Mouse (Mus musculus): Measurements from ENCODE around the gene Iqch. TPM values are rescaled to one million over a fixed set of nuclear protein-coding genes. Genes with fewer than 3 reads are reported as not detected.

Iqch gene
- polyA plus RNA-seq, 2 experiments = 0.05 to 0.11 TPM

- WGBS = 88% methylated on average over 5 of the region's 5 CpGs
- Histone ChIP-seq H3K27ac (replicated peaks; ENCODE audit: low read depth, low read length) (no peak overlapping the region), H3K27me3 (ENCODE audit: control insufficient read depth, insufficient read depth, low read length) (no peaks in the 10 kb centered on the region), H3K4me3 (replicated peaks; ENCODE audit: low read length) (no peak overlapping the region), H3K4me2 (replicated peaks; ENCODE audit: low read depth, low read length, severe bottlenecking) (no peak overlapping the region), H3K9me3 (ENCODE audit: control insufficient read depth, low read length) (no peaks in the 10 kb centered on the region), H3K36me3 (ENCODE audit: control insufficient read depth, insufficient read depth, low read length) (no peaks in the 10 kb centered on the region), H3K4me1 (ENCODE audit: control insufficient read depth, insufficient read depth, low read length) (no peaks in the 10 kb centered on the region), H3K9ac (ENCODE audit: low read depth, low read length, severe bottlenecking) (no peak overlapping the region)
- no peak for TF ChIP-seq POLR2A (IDR thresholded peaks at IDR 0.05; ENCODE audit: borderline replicate concordance, extremely low read depth, insufficient read depth, insufficient read length)
- no peak for DNase-seq (ENCODE audit: low spot score)
- no peak for ATAC-seq (ENCODE audit: low FRiP score, low read depth)
Measured at GRCm38 (mm10) chr9:63548966-63549365, 53.3 kb downstream of the Iqch start.

- DNase-seq (ENCODE audit: low spot score) (no peak), ATAC-seq (ENCODE audit: low FRiP score, low read depth) (no peak)
- Histone ChIP-seq H3K9me3 (ENCODE audit: control insufficient read depth, low read length) (no peaks in the 10 kb centered on the region), H3K27ac (replicated peaks; ENCODE audit: low read depth, low read length) (no peak overlapping the region), H3K27me3 (ENCODE audit: control insufficient read depth, insufficient read depth, low read length) (no peaks in the 10 kb centered on the region), H3K36me3 (ENCODE audit: control insufficient read depth, insufficient read depth, low read length) (no peaks in the 10 kb centered on the region), H3K4me1 (ENCODE audit: control insufficient read depth, insufficient read depth, low read length) (no peaks in the 10 kb centered on the region), H3K4me3 (replicated peaks; ENCODE audit: low read length) (no peak overlapping the region), H3K9ac (ENCODE audit: low read depth, low read length, severe bottlenecking) (no peak overlapping the region), H3K4me2 (replicated peaks; ENCODE audit: low read depth, low read length, severe bottlenecking) (no peak overlapping the region)
- TF ChIP-seq POLR2A (IDR thresholded peaks at IDR 0.05; ENCODE audit: borderline replicate concordance, extremely low read depth, insufficient read depth, insufficient read length) = no peak
- WGBS = 66% methylated on average over 7 of the region's 7 CpGs
Measured at GRCm38 (mm10) chr9:63541926-63542325, 60.4 kb downstream of the Iqch start.

- TF ChIP-seq POLR2A (IDR thresholded peaks at IDR 0.05; ENCODE audit: borderline replicate concordance, extremely low read depth, insufficient read depth, insufficient read length) = no peak
- ATAC-seq (ENCODE audit: low FRiP score, low read depth) (no peak), DNase-seq (ENCODE audit: low spot score) (no peak)
- H3K9ac ChIP-seq (ENCODE audit: low read depth, low read length, severe bottlenecking) = no peak overlapping the region
- no peak overlapping the region for H3K27ac ChIP-seq (replicated peaks; ENCODE audit: low read depth, low read length)
- no peaks in the 10 kb centered on the region for H3K4me1 ChIP-seq (ENCODE audit: control insufficient read depth, insufficient read depth, low read length)
- no peak overlapping the region for H3K4me2 ChIP-seq (replicated peaks; ENCODE audit: low read depth, low read length, severe bottlenecking)
- no peaks in the 10 kb centered on the region for H3K36me3 ChIP-seq (ENCODE audit: control insufficient read depth, insufficient read depth, low read length)
- 85% methylated on average over 7 of the region's 7 CpGs for WGBS
- no peaks in the 10 kb centered on the region for H3K27me3 ChIP-seq (ENCODE audit: control insufficient read depth, insufficient read depth, low read length)
- no peaks in the 10 kb centered on the region for H3K9me3 ChIP-seq (ENCODE audit: control insufficient read depth, low read length)
- H3K4me3 ChIP-seq (replicated peaks; ENCODE audit: low read length) = no peak overlapping the region
Measured at GRCm38 (mm10) chr9:63541301-63541700, 61.0 kb downstream of the Iqch start.

GRCm38 (mm10) chr9:63537489-63537888 lies 64.8 kb downstream of the Iqch start:
- H3K9ac ChIP-seq (ENCODE audit: low read depth, low read length, severe bottlenecking) = no peak overlapping the region
- no peaks in the 10 kb centered on the region for H3K36me3 ChIP-seq (ENCODE audit: control insufficient read depth, insufficient read depth, low read length)
- H3K4me1 ChIP-seq (ENCODE audit: control insufficient read depth, insufficient read depth, low read length) = peaks cover 5% of the 10 kb centered on the region
- no peak overlapping the region for H3K4me2 ChIP-seq (replicated peaks; ENCODE audit: low read depth, low read length, severe bottlenecking)
- no peak for TF ChIP-seq POLR2A (IDR thresholded peaks at IDR 0.05; ENCODE audit: borderline replicate concordance, extremely low read depth, insufficient read depth, insufficient read length)
- WGBS = 88% methylated on average over 4 of the region's 4 CpGs
- no peaks in the 10 kb centered on the region for H3K9me3 ChIP-seq (ENCODE audit: control insufficient read depth, low read length)
- no peak overlapping the region for H3K27ac ChIP-seq (replicated peaks; ENCODE audit: low read depth, low read length)
- ATAC-seq (ENCODE audit: low FRiP score, low read depth) (no peak), DNase-seq (ENCODE audit: low spot score) (no peak)
- no peak overlapping the region for H3K4me3 ChIP-seq (replicated peaks; ENCODE audit: low read length)
- H3K27me3 ChIP-seq (ENCODE audit: control insufficient read depth, insufficient read depth, low read length) = no peaks in the 10 kb centered on the region

- ATAC-seq (ENCODE audit: low FRiP score, low read depth) (0 out of 2 replicates have a peak, but pooled peaks have one; percentile 55), DNase-seq (ENCODE audit: low spot score) (peak; percentile 47)
- Histone ChIP-seq H3K4me1 (ENCODE audit: control insufficient read depth, insufficient read depth, low read length) (peaks cover 5% of the 10 kb centered on the region), H3K4me2 (replicated peaks; ENCODE audit: low read depth, low read length, severe bottlenecking) (no peak overlapping the region), H3K9ac (ENCODE audit: low read depth, low read length, severe bottlenecking) (no peak overlapping the region), H3K27ac (replicated peaks; ENCODE audit: low read depth, low read length) (no peak overlapping the region), H3K9me3 (ENCODE audit: control insufficient read depth, low read length) (no peaks in the 10 kb centered on the region), H3K4me3 (replicated peaks; ENCODE audit: low read length) (no peak overlapping the region), H3K27me3 (ENCODE audit: control insufficient read depth, insufficient read depth, low read length) (no peaks in the 10 kb centered on the region), H3K36me3 (ENCODE audit: control insufficient read depth, insufficient read depth, low read length) (no peaks in the 10 kb centered on the region)
- no peak for TF ChIP-seq POLR2A (IDR thresholded peaks at IDR 0.05; ENCODE audit: borderline replicate concordance, extremely low read depth, insufficient read depth, insufficient read length)
- WGBS = 48% methylated on average over 6 of the region's 6 CpGs
Measured at GRCm38 (mm10) chr9:63535042-63535441, 67.3 kb downstream of the Iqch start.

GRCm38 (mm10) chr9:63534371-63534780 lies 67.9 kb downstream of the Iqch start:
- no peak overlapping the region for H3K4me2 ChIP-seq (replicated peaks; ENCODE audit: low read depth, low read length, severe bottlenecking)
- no peaks in the 10 kb centered on the region for H3K27me3 ChIP-seq (ENCODE audit: control insufficient read depth, insufficient read depth, low read length)
- H3K4me1 ChIP-seq (ENCODE audit: control insufficient read depth, insufficient read depth, low read length) = peaks cover 5% of the 10 kb centered on the region
- 19% methylated on average over 7 of the region's 7 CpGs for WGBS
- ATAC-seq (ENCODE audit: low FRiP score, low read depth) (no peak), DNase-seq (ENCODE audit: low spot score) (no peak)
- H3K9ac ChIP-seq (ENCODE audit: low read depth, low read length, severe bottlenecking) = no peak overlapping the region
- TF ChIP-seq POLR2A (IDR thresholded peaks at IDR 0.05; ENCODE audit: borderline replicate concordance, extremely low read depth, insufficient read depth, insufficient read length) = no peak
- no peaks in the 10 kb centered on the region for H3K9me3 ChIP-seq (ENCODE audit: control insufficient read depth, low read length)
- H3K27ac ChIP-seq (replicated peaks; ENCODE audit: low read depth, low read length) = no peak overlapping the region
- H3K4me3 ChIP-seq (replicated peaks; ENCODE audit: low read length) = no peak overlapping the region
- H3K36me3 ChIP-seq (ENCODE audit: control insufficient read depth, insufficient read depth, low read length) = no peaks in the 10 kb centered on the region
